Mouse (Mus musculus): ENCODE measurements around the gene Mgat5.

DNA sequence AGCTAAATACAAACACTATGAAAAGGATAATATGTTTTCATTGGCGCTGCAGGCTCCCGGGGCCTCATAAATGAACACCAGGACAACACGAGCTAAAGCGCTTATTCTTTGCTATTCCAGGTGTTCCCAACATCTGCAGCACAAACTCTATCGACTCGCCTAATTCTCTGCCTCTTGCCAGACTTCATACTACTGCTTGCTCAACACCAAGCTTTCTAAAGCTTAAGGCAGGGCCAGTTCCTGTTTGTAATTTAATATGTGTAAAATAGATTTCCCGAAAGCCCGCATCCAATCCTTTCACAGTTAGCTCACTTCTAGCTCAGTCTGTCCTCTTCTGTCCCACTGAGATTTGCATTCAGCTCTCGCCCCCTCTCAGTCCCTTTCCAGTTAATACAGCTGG is 182.8 kb downstream of the Mgat5 start:
- TF ChIP-seq GATA1 (IDR thresholded peaks at IDR 0.05; ENCODE audit: borderline replicate concordance, low read length) (no peak), FLI1 (IDR thresholded peaks at IDR 0.05; ENCODE audit: low read length) (no peak)
